Mouse (Mus musculus) liver, embryonic 13.5 days (tissue): ENCODE data around the gene Atxn2. TPM values are rescaled to one million over a fixed set of nuclear protein-coding genes. Genes with fewer than 3 reads are reported as not detected.

Source experiments
- ATAC-seq: fragments of 200-750 bp; cut with Nextera tagmentation; 2 replicates; pipeline ENCODE4 v1.8.0; 2017; ENCODE audit warnings: low read depth, mild to moderate bottlenecking, moderate number of reproducible peaks, moderate library complexity
- DNase-seq: peaks from one replicate; pipeline ENCODE4 v3.0.0; 2022
- H3K27ac ChIP-seq: fragments of 300-500 bp; sonication (generic); 2 replicates; pipeline ENCODE4 v1.5.1; 2015; ENCODE audit warnings: moderate library complexity, mild to moderate bottlenecking, inconsistent platforms
- H3K27me3 ChIP-seq: fragments of 300-500 bp; sonication (generic); 2 replicates; pipeline ENCODE4 v1.6.1; 2015; ENCODE audit warnings: mild to moderate bottlenecking, inconsistent platforms
- H3K36me3 ChIP-seq: fragments of 300-500 bp; sonication (generic); 2 replicates; pipeline ENCODE4 v1.6.1; 2015; ENCODE audit warnings: mild to moderate bottlenecking, inconsistent platforms
- H3K4me1 ChIP-seq: fragments of 300-500 bp; sonication (generic); replicated peaks from 2 replicates; pipeline ENCODE4 v1.6.1; 2015; ENCODE audit warnings: inconsistent platforms
- H3K4me2 ChIP-seq: fragments of 300-500 bp; sonication (generic); 2 replicates; pipeline ENCODE4 v1.6.1; 2015; ENCODE audit warnings: inconsistent platforms, mild to moderate bottlenecking, moderate library complexity
- H3K4me3 ChIP-seq: fragments of 300-500 bp; sonication (generic); replicated peaks from 2 replicates; pipeline ENCODE4 v1.5.1; 2015; ENCODE audit warnings: mild to moderate bottlenecking, inconsistent platforms
- H3K9ac ChIP-seq: fragments of 300-500 bp; sonication (generic); 2 replicates; pipeline ENCODE4 v1.6.1; 2015; ENCODE audit warnings: mild to moderate bottlenecking, inconsistent platforms
- H3K9me3 ChIP-seq: fragments of 300-500 bp; sonication (generic); replicated peaks from 2 replicates; pipeline ENCODE4 v1.6.1; 2016; ENCODE audit warnings: inconsistent platforms
- WGBS: fragments of 180-500 bp; shearing (Covaris S2); methylation state at CpG from one replicate; pipeline ENCODE4 v1.1.7; 2015; ENCODE audit not compliant: insufficient replicate concordance; 5-methylcytosine and 5-hydroxymethylcytosine counted together
- polyA plus RNA-seq: library from polyadenylated mRNA; unstranded; fragments of >200 nt; fragmentation: Nextera tagmentation; extraction: Ambion mirVana; gene quantifications from 2 replicates; pipeline ENCODE4 v1.2.1, GENCODE M21; 2015

Atxn2 gene
- polyA plus RNA-seq, 1 experiment from 2014 or later, result 17.6 TPM

- peaks cover 27% of the 10 kb centered on the region for H3K36me3 ChIP-seq
- 0 out of 2 replicates have a peak, but pooled peaks cover 8% of the 10 kb centered on the region for H3K4me1 ChIP-seq
- WGBS, result 88% methylated on average over 2 of the region's 2 CpGs
These were observed 53.9 kb downstream of the Atxn2 start for GRCm38 (mm10) chr5:121765020-121765419.

GRCm38 (mm10) chr5:121766038-121766773, 55.1 kb downstream of the Atxn2 start:
- no peak for DNase-seq
- 88% methylated on average over 4 of the region's 4 CpGs for WGBS

More at GRCm38 (mm10) chr5:121765020-121765419, 53.9 kb downstream of the Atxn2 start:
- no peak for DNase-seq
- Histone ChIP-seq H3K27me3 (no peaks in the 10 kb centered on the region), H3K4me2 (no peak overlapping the region), H3K27ac (no peak overlapping the region), H3K9ac (no peak overlapping the region), H3K9me3 (no peaks in the 10 kb centered on the region), H3K4me3 (no peak overlapping the region)
- ATAC-seq, result no peak

GRCm38 (mm10) chr5:121767564-121767963, 56.4 kb downstream of the Atxn2 start:
- Histone ChIP-seq H3K27ac (no peak overlapping the region), H3K9me3 (no peaks in the 10 kb centered on the region), H3K4me2 (no peak overlapping the region), H3K27me3 (no peaks in the 10 kb centered on the region), H3K4me3 (no peak overlapping the region), H3K36me3 (peaks cover 31% of the 10 kb centered on the region), H3K9ac (no peak overlapping the region), H3K4me1 (peaks cover 23% of the 10 kb centered on the region)
- WGBS, result 71% methylated on average over 2 of the region's 2 CpGs
- no peak for DNase-seq
- no peak for ATAC-seq

More at GRCm38 (mm10) chr5:121766038-121766773, 55.1 kb downstream of the Atxn2 start:
- no peak overlapping the region for H3K9ac ChIP-seq
- no peak overlapping the region for H3K27ac ChIP-seq
- H3K9me3 ChIP-seq, result no peaks in the 10 kb centered on the region
- H3K4me2 ChIP-seq, result no peak overlapping the region
- no peaks in the 10 kb centered on the region for H3K27me3 ChIP-seq
- H3K4me1 ChIP-seq, result peaks cover 14% of the 10 kb centered on the region
- no peak for ATAC-seq
- H3K36me3 ChIP-seq, result peaks cover 27% of the 10 kb centered on the region
- H3K4me3 ChIP-seq, result no peak overlapping the region

- H3K4me2 ChIP-seq, result no peak overlapping the region
- H3K36me3 ChIP-seq, result peaks cover 40% of the 10 kb centered on the region
- ATAC-seq, result no peak
- no peak for DNase-seq
- no peak overlapping the region for H3K27ac ChIP-seq
- no peaks in the 10 kb centered on the region for H3K9me3 ChIP-seq
- H3K9ac ChIP-seq, result no peak overlapping the region
- H3K4me1 ChIP-seq, result peaks cover 21% of the 10 kb centered on the region
- no peaks in the 10 kb centered on the region for H3K27me3 ChIP-seq
- WGBS, result 75% methylated on average over 7 of the region's 7 CpGs
- no peak overlapping the region for H3K4me3 ChIP-seq
These were observed 58.7 kb downstream of the Atxn2 start for GRCm38 (mm10) chr5:121769827-121770226.

GRCm38 (mm10) chr5:121771611-121772010, 60.5 kb downstream of the Atxn2 start:
- Histone ChIP-seq H3K36me3 (peaks cover 39% of the 10 kb centered on the region), H3K9ac (no peak overlapping the region), H3K4me3 (no peak overlapping the region), H3K27ac (no peak overlapping the region), H3K27me3 (no peaks in the 10 kb centered on the region), H3K4me1 (peaks cover 21% of the 10 kb centered on the region), H3K4me2 (no peak overlapping the region), H3K9me3 (no peaks in the 10 kb centered on the region)
- ATAC-seq (peak; percentile 79), DNase-seq (peak; percentile 14)
- 38% methylated on average over 3 of the region's 3 CpGs for WGBS

- DNase-seq, result no peak
- WGBS, result 84% methylated on average over 7 of the region's 7 CpGs
These were observed 67.5 kb downstream of the Atxn2 start for GRCm38 (mm10) chr5:121778485-121779119.

GRCm38 (mm10) chr5:121780180-121780579, 69.0 kb downstream of the Atxn2 start:
- ATAC-seq (no peak), DNase-seq (no peak)
- H3K9ac ChIP-seq, result no peak overlapping the region
- H3K27ac ChIP-seq, result no peak overlapping the region
- H3K4me2 ChIP-seq, result no peak overlapping the region
- H3K4me1 ChIP-seq, result no peaks in the 10 kb centered on the region
- no peaks in the 10 kb centered on the region for H3K27me3 ChIP-seq
- WGBS, result 82% methylated on average over 5 of the region's 5 CpGs
- peaks cover 68% of the 10 kb centered on the region for H3K36me3 ChIP-seq
- no peaks in the 10 kb centered on the region for H3K9me3 ChIP-seq
- no peak overlapping the region for H3K4me3 ChIP-seq

More at GRCm38 (mm10) chr5:121778485-121779119, 67.5 kb downstream of the Atxn2 start:
- Histone ChIP-seq H3K27ac (no peak overlapping the region), H3K4me1 (no peaks in the 10 kb centered on the region), H3K9ac (no peak overlapping the region), H3K4me2 (no peak overlapping the region), H3K4me3 (no peak overlapping the region), H3K27me3 (no peaks in the 10 kb centered on the region), H3K9me3 (no peaks in the 10 kb centered on the region), H3K36me3 (peaks cover 67% of the 10 kb centered on the region)
- ATAC-seq, result no peak

GRCm38 (mm10) chr5:121782467-121782866, 71.3 kb downstream of the Atxn2 start:
- 68% methylated on average over 4 of the region's 4 CpGs for WGBS
- ATAC-seq, result no peak
- no peak overlapping the region for H3K27ac ChIP-seq
- H3K4me2 ChIP-seq, result no peak overlapping the region
- no peak for DNase-seq
- no peak overlapping the region for H3K4me3 ChIP-seq
- no peak overlapping the region for H3K9ac ChIP-seq
- no peaks in the 10 kb centered on the region for H3K27me3 ChIP-seq
- no peaks in the 10 kb centered on the region for H3K9me3 ChIP-seq
- peaks cover 73% of the 10 kb centered on the region for H3K36me3 ChIP-seq
- H3K4me1 ChIP-seq, result no peaks in the 10 kb centered on the region

- no peak overlapping the region for H3K27ac ChIP-seq
- no peak for ATAC-seq
These were observed 72.8 kb downstream of the Atxn2 start for GRCm38 (mm10) chr5:121783862-121784500.

GRCm38 (mm10) chr5:121791026-121791425, 79.9 kb downstream of the Atxn2 start:
- Histone ChIP-seq H3K4me3 (no peak overlapping the region), H3K36me3 (peaks cover 73% of the 10 kb centered on the region)
- DNase-seq, result no peak

More at GRCm38 (mm10) chr5:121783862-121784500, 72.8 kb downstream of the Atxn2 start:
- H3K36me3 ChIP-seq, result peaks cover 63% of the 10 kb centered on the region
- WGBS, result 77% methylated on average over 10 of the region's 10 CpGs
- no peaks in the 10 kb centered on the region for H3K9me3 ChIP-seq
- no peaks in the 10 kb centered on the region for H3K27me3 ChIP-seq
- no peak overlapping the region for H3K4me3 ChIP-seq
- H3K4me1 ChIP-seq, result no peaks in the 10 kb centered on the region
- H3K9ac ChIP-seq, result no peak overlapping the region
- no peak for DNase-seq
- no peak overlapping the region for H3K4me2 ChIP-seq

GRCm38 (mm10) chr5:121795800-121796199, 84.7 kb downstream of the Atxn2 start:
- H3K27ac ChIP-seq, result no peak overlapping the region
- H3K36me3 ChIP-seq, result peaks cover 86% of the 10 kb centered on the region
- no peak overlapping the region for H3K9ac ChIP-seq
- no peaks in the 10 kb centered on the region for H3K4me1 ChIP-seq
- H3K4me2 ChIP-seq, result no peak overlapping the region
- WGBS, result 64% methylated on average over 3 of the region's 3 CpGs
- H3K4me3 ChIP-seq, result no peak overlapping the region
- DNase-seq (no peak), ATAC-seq (no peak)
- H3K27me3 ChIP-seq, result no peaks in the 10 kb centered on the region
- no peaks in the 10 kb centered on the region for H3K9me3 ChIP-seq

More at GRCm38 (mm10) chr5:121791026-121791425, 79.9 kb downstream of the Atxn2 start:
- Histone ChIP-seq H3K27me3 (no peaks in the 10 kb centered on the region), H3K9me3 (no peaks in the 10 kb centered on the region), H3K4me2 (no peak overlapping the region), H3K27ac (no peak overlapping the region), H3K4me1 (no peaks in the 10 kb centered on the region), H3K9ac (no peak overlapping the region)
- ATAC-seq, result no peak
- WGBS, result 84% methylated on average over 5 of the region's 5 CpGs
